Mouse (Mus musculus) midbrain, embryonic 10.5 days (tissue): Measurements from ENCODE around the gene Gm20517. TPM values are rescaled to one million over a fixed set of nuclear protein-coding genes. Genes with fewer than 3 reads are reported as not detected.
A peak's percentile ranks its signal among the peaks of the same experiment; 100 is the strongest.

ENCODE experiments used
- DNase-seq: peaks from one replicate; pipeline ENCODE4 v3.0.0-alpha.2; 2017; ENCODE audit warnings: low spot score
- H3K27ac ChIP-seq: fragments of 300-500 bp; sonication (generic); replicated peaks from 2 replicates; pipeline ENCODE4 v1.5.1; 2016; ENCODE audit warnings: mild to moderate bottlenecking
- H3K27me3 ChIP-seq: fragments of 300-500 bp; sonication (generic); 2 replicates; pipeline ENCODE4 v1.6.1; 2016; ENCODE audit warnings: low read depth, mild to moderate bottlenecking; ENCODE audit not compliant: poor library complexity, severe bottlenecking
- H3K36me3 ChIP-seq: fragments of 300-500 bp; sonication (generic); 2 replicates; pipeline ENCODE4 v1.6.1; 2016; ENCODE audit warnings: mild to moderate bottlenecking, moderate library complexity
- H3K4me1 ChIP-seq: fragments of 300-500 bp; sonication (generic); 2 replicates; pipeline ENCODE4 v1.6.1; 2016
- H3K4me3 ChIP-seq: fragments of 300-500 bp; sonication (generic); 2 replicates; pipeline ENCODE4 v1.5.1; 2016; ENCODE audit warnings: mild to moderate bottlenecking, moderate library complexity
- H3K9me3 ChIP-seq: fragments of 300-500 bp; sonication (generic); replicated peaks from 2 replicates; pipeline ENCODE4 v1.6.1; 2016; ENCODE audit warnings: mild to moderate bottlenecking
- WGBS: fragments of 180-500 bp; shearing (Covaris S2); methylation state at CpG from one replicate; pipeline ENCODE4 v1.1.7; 2016; 5-methylcytosine and 5-hydroxymethylcytosine counted together
- polyA plus RNA-seq: library from polyadenylated mRNA; unstranded; fragments of >200 nt; fragmentation: Nextera tagmentation; extraction: Ambion mirVana; gene quantifications from 2 replicates; pipeline ENCODE4 v1.2.1, GENCODE M21; 2016

Gene Gm20517
- 1.4 and 2.2 TPM in 2 replicates for polyA plus RNA-seq

GRCm38 (mm10) chr17:47610849-47611660 lies at the start of gene Gm20517, which contains the start of the genes Bysl and Med20:
Gm20517 (plus strand) TSS chr17:47611589.
Bysl (minus strand) TSS chr17:47611492.
Med20 (plus strand) TSS chr17:47611582.
- H3K9me3 ChIP-seq, result no peaks in the 10 kb centered on the region
- H3K4me3 ChIP-seq, result peak within 1 kb of the TSS; percentile 90
- peaks cover 60% of the 10 kb centered on the region for H3K36me3 ChIP-seq
- peak within 1 kb of the TSS; percentile 87 for H3K27ac ChIP-seq
- no peaks in the 10 kb centered on the region for H3K27me3 ChIP-seq
- peaks cover 24% of the 10 kb centered on the region for H3K4me1 ChIP-seq
- peak; percentile 97 for DNase-seq
- WGBS, result under 1% methylated on average over 59 of the region's 59 CpGs

- Histone ChIP-seq H3K4me3 (no peak overlapping the region), H3K4me1 (peaks cover 22% of the 10 kb centered on the region), H3K9me3 (no peaks in the 10 kb centered on the region), H3K27ac (no peak overlapping the region), H3K27me3 (no peaks in the 10 kb centered on the region), H3K36me3 (no peaks in the 10 kb centered on the region)
- DNase-seq, result no peak
- WGBS, result 84% methylated on average over 6 of the region's 6 CpGs
Observed at GRCm38 (mm10) chr17:47562875-47563274, 48.5 kb upstream of the Gm20517 start.

GRCm38 (mm10) chr17:47564612-47565011 lies 46.8 kb upstream of the Gm20517 start:
- Histone ChIP-seq H3K4me3 (no peak overlapping the region), H3K27ac (no peak overlapping the region), H3K27me3 (no peaks in the 10 kb centered on the region), H3K9me3 (no peaks in the 10 kb centered on the region), H3K4me1 (peaks cover 34% of the 10 kb centered on the region), H3K36me3 (no peaks in the 10 kb centered on the region)
- WGBS, result 88% methylated on average over 5 of the region's 5 CpGs
- DNase-seq, result no peak

GRCm38 (mm10) chr17:47566133-47566532 lies 45.3 kb upstream of the Gm20517 start:
- peak; percentile 35 for DNase-seq
- WGBS, result 27% methylated on average over 2 of the region's 2 CpGs

GRCm38 (mm10) chr17:47567271-47567670 lies 44.1 kb upstream of the Gm20517 start:
- no peak overlapping the region for H3K4me3 ChIP-seq
- H3K4me1 ChIP-seq, result peaks cover 52% of the 10 kb centered on the region
- no peaks in the 10 kb centered on the region for H3K36me3 ChIP-seq
- peak overlapping the region; percentile 70 for H3K27ac ChIP-seq
- DNase-seq, result no peak
- no peaks in the 10 kb centered on the region for H3K27me3 ChIP-seq
- WGBS, result 74% methylated on average over 3 of the region's 3 CpGs
- H3K9me3 ChIP-seq, result no peaks in the 10 kb centered on the region

More at GRCm38 (mm10) chr17:47566133-47566532, 45.3 kb upstream of the Gm20517 start:
- H3K36me3 ChIP-seq, result no peaks in the 10 kb centered on the region
- no peaks in the 10 kb centered on the region for H3K27me3 ChIP-seq
- H3K9me3 ChIP-seq, result no peaks in the 10 kb centered on the region
- peaks cover 41% of the 10 kb centered on the region for H3K4me1 ChIP-seq
- H3K4me3 ChIP-seq, result no peak overlapping the region
- peak overlapping the region; percentile 80 for H3K27ac ChIP-seq

GRCm38 (mm10) chr17:47568389-47568788 lies 43.0 kb upstream of the Gm20517 start:
- Histone ChIP-seq H3K27me3 (no peaks in the 10 kb centered on the region), H3K4me3 (no peak overlapping the region), H3K36me3 (no peaks in the 10 kb centered on the region), H3K4me1 (peaks cover 61% of the 10 kb centered on the region), H3K27ac (peak overlapping the region; percentile 57), H3K9me3 (no peaks in the 10 kb centered on the region)
- 94% methylated on average over 3 of the region's 3 CpGs for WGBS
- no peak for DNase-seq

- H3K4me1 ChIP-seq, result peaks cover 61% of the 10 kb centered on the region
- no peak overlapping the region for H3K4me3 ChIP-seq
- no peaks in the 10 kb centered on the region for H3K9me3 ChIP-seq
- H3K27ac ChIP-seq, result peak overlapping the region; percentile 57
- DNase-seq, result peak; percentile 20
- H3K36me3 ChIP-seq, result no peaks in the 10 kb centered on the region
- no peaks in the 10 kb centered on the region for H3K27me3 ChIP-seq
- WGBS, result 72% methylated on average over 10 of the region's 10 CpGs
Observed at GRCm38 (mm10) chr17:47568951-47569527, 42.4 kb upstream of the Gm20517 start.

GRCm38 (mm10) chr17:47571621-47572020 lies 39.8 kb upstream of the Gm20517 start:
- no peaks in the 10 kb centered on the region for H3K36me3 ChIP-seq
- peak overlapping the region; percentile 21 for H3K4me3 ChIP-seq
- peak overlapping the region; percentile 83 for H3K27ac ChIP-seq
- peak; percentile 84 for DNase-seq
- H3K27me3 ChIP-seq, result no peaks in the 10 kb centered on the region
- WGBS, result 7% methylated on average over 7 of the region's 7 CpGs
- peaks cover 69% of the 10 kb centered on the region for H3K4me1 ChIP-seq
- no peaks in the 10 kb centered on the region for H3K9me3 ChIP-seq

GRCm38 (mm10) chr17:47572436-47572835 lies 39.0 kb upstream of the Gm20517 start:
- no peaks in the 10 kb centered on the region for H3K36me3 ChIP-seq

GRCm38 (mm10) chr17:47574028-47574427 lies 37.4 kb upstream of the Gm20517 start:
- H3K36me3 ChIP-seq, result no peaks in the 10 kb centered on the region
- no peaks in the 10 kb centered on the region for H3K9me3 ChIP-seq
- 78% methylated on average over 8 of the region's 8 CpGs for WGBS
- no peak overlapping the region for H3K27ac ChIP-seq
- H3K27me3 ChIP-seq, result no peaks in the 10 kb centered on the region
- H3K4me3 ChIP-seq, result no peak overlapping the region
- H3K4me1 ChIP-seq, result peaks cover 56% of the 10 kb centered on the region
- no peak for DNase-seq

More at GRCm38 (mm10) chr17:47572436-47572835, 39.0 kb upstream of the Gm20517 start:
- Histone ChIP-seq H3K4me3 (no peak overlapping the region), H3K27me3 (no peaks in the 10 kb centered on the region), H3K4me1 (peaks cover 62% of the 10 kb centered on the region), H3K9me3 (no peaks in the 10 kb centered on the region), H3K27ac (peak overlapping the region; percentile 83; the same call in 1 of the 2 replicates)
- no peak for DNase-seq

GRCm38 (mm10) chr17:47574830-47575229 lies 36.6 kb upstream of the Gm20517 start:
- Histone ChIP-seq H3K9me3 (no peaks in the 10 kb centered on the region), H3K4me1 (peaks cover 48% of the 10 kb centered on the region), H3K4me3 (no peak overlapping the region), H3K27ac (peak overlapping the region; percentile 49; the same call in 1 of the 2 replicates), H3K36me3 (no peaks in the 10 kb centered on the region), H3K27me3 (no peaks in the 10 kb centered on the region)
- no peak for DNase-seq
- 73% methylated on average over 11 of the region's 11 CpGs for WGBS

- H3K36me3 ChIP-seq, result no peaks in the 10 kb centered on the region
- no peak for DNase-seq
- no peak overlapping the region for H3K4me3 ChIP-seq
- H3K4me1 ChIP-seq, result peaks cover 18% of the 10 kb centered on the region
- no peaks in the 10 kb centered on the region for H3K27me3 ChIP-seq
- 91% methylated on average over 6 of the region's 6 CpGs for WGBS
- no peak overlapping the region for H3K27ac ChIP-seq
- no peaks in the 10 kb centered on the region for H3K9me3 ChIP-seq
Observed at GRCm38 (mm10) chr17:47578655-47579054, 32.7 kb upstream of the Gm20517 start.

GRCm38 (mm10) chr17:47580962-47581361 lies 30.4 kb upstream of the Gm20517 start:
- no peak overlapping the region for H3K27ac ChIP-seq
- H3K4me1 ChIP-seq, result no peaks in the 10 kb centered on the region
- H3K36me3 ChIP-seq, result no peaks in the 10 kb centered on the region
- no peaks in the 10 kb centered on the region for H3K27me3 ChIP-seq
- WGBS, result 87% methylated on average over 4 of the region's 4 CpGs
- H3K4me3 ChIP-seq, result no peak overlapping the region
- no peak for DNase-seq
- H3K9me3 ChIP-seq, result no peaks in the 10 kb centered on the region
